Mouse (Mus musculus) ES-Bruce4 (cell line): Measurements from ENCODE around the gene Fgfr2. TPM values are rescaled to one million over a fixed set of nuclear protein-coding genes. Genes with fewer than 3 reads are reported as not detected.

Experiments
- H3K27ac ChIP-seq: 2 replicates; pipeline ENCODE4 v1.5.1; 2012; ENCODE audit warnings: low read length, inconsistent platforms; ENCODE audit not compliant: insufficient read depth
- H3K27me3 ChIP-seq: 2 replicates; pipeline ENCODE4 v1.6.1; 2012; ENCODE audit warnings: mild to moderate bottlenecking, low read length, inconsistent platforms; ENCODE audit not compliant: control insufficient read depth, poor library complexity, insufficient read depth, severe bottlenecking
- H3K36me3 ChIP-seq: 2 replicates; pipeline ENCODE4 v1.6.1; 2012; ENCODE audit warnings: inconsistent platforms, mild to moderate bottlenecking, low read length, moderate library complexity; ENCODE audit not compliant: control insufficient read depth, poor library complexity, insufficient read depth, severe bottlenecking
- H3K4me1 ChIP-seq: one replicate; pipeline ENCODE4 v1.8.1; 2011; ENCODE audit warnings: low read length; ENCODE audit not compliant: control insufficient read depth, insufficient read depth
- H3K4me3 ChIP-seq: 2 replicates; pipeline ENCODE4 v1.5.1; 2011; ENCODE audit warnings: low read depth, mild to moderate bottlenecking, low read length
- H3K9ac ChIP-seq: 2 replicates; pipeline ENCODE4 v1.6.1; 2012; ENCODE audit warnings: low read depth, mild to moderate bottlenecking, inconsistent platforms; ENCODE audit not compliant: poor library complexity, severe bottlenecking
- H3K9me3 ChIP-seq: replicated peaks from 2 replicates; pipeline ENCODE4 v1.6.1; 2012; ENCODE audit warnings: mild to moderate bottlenecking, low read length, inconsistent platforms; ENCODE audit not compliant: control insufficient read depth, poor library complexity, insufficient read depth, severe bottlenecking
- CTCF ChIP-seq: IDR thresholded peaks from one replicate; pipeline ENCODE4 v1.8.1; 2011; ENCODE audit warnings: low read depth, low read length
- EP300 ChIP-seq: IDR thresholded peaks from 2 replicates; pipeline ENCODE4 v1.6.1; 2011; ENCODE audit warnings: low read depth, low read length; ENCODE audit not compliant: insufficient read depth
- POLR2A ChIP-seq: IDR thresholded peaks from one replicate; pipeline ENCODE4 v1.8.1; 2011; ENCODE audit warnings: low read length; ENCODE audit not compliant: insufficient read depth
- polyA plus RNA-seq: library from polyadenylated mRNA; stranded (reverse); fragments of >200 nt; gene quantifications from 2 replicates; pipeline ENCODE4 v1.2.4, GENCODE M21; 2011; ENCODE audit warnings: low read depth; ENCODE audit not compliant: missing spikeins, insufficient read depth, insufficient read length

Fgfr2 gene
- polyA plus RNA-seq, 1 experiment, result 34.8 TPM

GRCm38 (mm10) chr7:130972767-130973166, 2150.4 kb downstream of the Fgfr2 start:
- H3K4me1 ChIP-seq, result no peaks in the 10 kb centered on the region
- H3K9ac ChIP-seq, result no peak overlapping the region
- H3K9me3 ChIP-seq, result no peaks in the 10 kb centered on the region
- no peak overlapping the region for H3K4me3 ChIP-seq
- no peak overlapping the region for H3K27ac ChIP-seq
- no peaks in the 10 kb centered on the region for H3K36me3 ChIP-seq
- no peaks in the 10 kb centered on the region for H3K27me3 ChIP-seq
- TF ChIP-seq EP300 (no peak), POLR2A (no peak), CTCF (no peak)

DNA sequence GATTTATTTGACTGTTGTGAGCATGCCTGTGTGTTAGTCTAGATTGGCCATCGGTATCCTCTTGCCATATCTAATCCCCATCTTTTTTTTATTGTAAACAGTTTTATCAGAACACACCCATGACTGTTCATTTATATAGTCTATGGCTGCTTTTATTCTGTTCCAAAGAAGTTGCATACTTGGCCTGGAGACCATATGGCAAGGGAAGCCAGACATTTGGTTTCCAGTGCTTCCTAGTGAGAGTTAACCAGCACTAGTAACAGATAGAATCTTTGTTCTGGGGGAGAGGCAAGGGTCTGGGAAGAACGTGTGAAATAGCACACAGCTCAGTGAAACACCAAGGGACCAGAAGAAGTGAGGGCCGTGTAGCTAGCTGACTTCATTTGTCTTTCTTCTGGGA, 2153.6 kb downstream of the Fgfr2 start:
- H3K36me3 ChIP-seq, result no peaks in the 10 kb centered on the region
- H3K27me3 ChIP-seq, result no peaks in the 10 kb centered on the region
- TF ChIP-seq CTCF, result no peak
- TF ChIP-seq POLR2A, result no peak
- no peak for TF ChIP-seq EP300
- H3K9me3 ChIP-seq, result no peaks in the 10 kb centered on the region
- H3K4me1 ChIP-seq, result peaks cover 4% of the 10 kb centered on the region
- H3K9ac ChIP-seq, result no peak overlapping the region
- H3K27ac ChIP-seq, result no peak overlapping the region
- no peak overlapping the region for H3K4me3 ChIP-seq

DNA sequence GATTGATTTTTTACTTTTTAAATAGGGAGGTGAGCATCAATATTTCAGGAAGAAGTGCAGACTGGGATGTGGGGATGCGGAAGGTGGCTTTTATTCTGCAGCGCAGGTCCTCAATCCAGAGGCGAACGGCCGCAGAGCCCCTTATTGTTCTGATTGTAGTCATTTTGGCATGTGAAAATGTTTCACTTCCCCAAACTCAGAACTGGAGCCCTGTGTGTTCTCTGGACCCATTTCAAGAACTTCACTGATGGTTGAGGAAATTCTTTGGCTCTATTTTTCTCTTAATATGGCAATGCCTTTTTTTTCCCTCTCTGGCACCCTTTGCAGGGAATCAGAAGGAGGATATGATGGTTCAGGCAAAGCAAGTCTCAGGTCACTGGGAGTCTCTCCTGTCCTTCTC, 2154.1 kb downstream of the Fgfr2 start:
- no peak overlapping the region for H3K9ac ChIP-seq
- no peaks in the 10 kb centered on the region for H3K27me3 ChIP-seq
- H3K27ac ChIP-seq, result no peak overlapping the region
- H3K36me3 ChIP-seq, result no peaks in the 10 kb centered on the region
- no peak overlapping the region for H3K4me3 ChIP-seq
- peaks cover 4% of the 10 kb centered on the region for H3K4me1 ChIP-seq
- H3K9me3 ChIP-seq, result no peaks in the 10 kb centered on the region
- TF ChIP-seq POLR2A (no peak), CTCF (no peak), EP300 (no peak)

GRCm38 (mm10) chr7:130968537-130968936, 2154.6 kb downstream of the Fgfr2 start:
- H3K9me3 ChIP-seq, result no peaks in the 10 kb centered on the region
- H3K4me1 ChIP-seq, result peaks cover 4% of the 10 kb centered on the region
- H3K27me3 ChIP-seq, result no peaks in the 10 kb centered on the region
- no peak overlapping the region for H3K27ac ChIP-seq
- no peak overlapping the region for H3K4me3 ChIP-seq
- H3K36me3 ChIP-seq, result no peaks in the 10 kb centered on the region
- H3K9ac ChIP-seq, result no peak overlapping the region
- TF ChIP-seq EP300, result no peak
- TF ChIP-seq CTCF, result no peak
- TF ChIP-seq POLR2A, result no peak

DNA sequence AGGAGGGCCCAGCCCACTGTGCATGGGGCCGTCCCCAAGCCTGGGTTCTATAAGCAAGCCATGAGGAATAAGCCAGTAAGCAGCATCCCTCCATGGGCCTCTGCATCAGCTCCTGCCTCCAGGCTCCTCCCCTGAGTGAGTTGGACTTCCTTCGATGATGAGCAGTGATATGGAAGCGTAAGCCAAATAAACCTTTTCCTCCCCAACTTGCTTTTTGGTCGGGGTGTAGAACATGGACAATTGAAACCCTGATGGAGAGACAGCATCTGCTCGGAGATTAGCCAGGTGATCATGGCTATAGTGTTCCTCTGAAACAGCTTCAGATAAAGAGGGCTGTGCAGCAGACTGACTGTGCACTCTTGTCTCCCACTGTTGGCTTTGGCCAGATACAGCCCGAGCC, 2155.2 kb downstream of the Fgfr2 start:
- H3K4me3 ChIP-seq, result no peak overlapping the region
- no peaks in the 10 kb centered on the region for H3K9me3 ChIP-seq
- no peak overlapping the region for H3K9ac ChIP-seq
- no peaks in the 10 kb centered on the region for H3K36me3 ChIP-seq
- no peak overlapping the region for H3K27ac ChIP-seq
- H3K27me3 ChIP-seq, result no peaks in the 10 kb centered on the region
- peaks cover 4% of the 10 kb centered on the region for H3K4me1 ChIP-seq
- TF ChIP-seq POLR2A, result no peak
- TF ChIP-seq CTCF, result no peak
- no peak for TF ChIP-seq EP300

DNA sequence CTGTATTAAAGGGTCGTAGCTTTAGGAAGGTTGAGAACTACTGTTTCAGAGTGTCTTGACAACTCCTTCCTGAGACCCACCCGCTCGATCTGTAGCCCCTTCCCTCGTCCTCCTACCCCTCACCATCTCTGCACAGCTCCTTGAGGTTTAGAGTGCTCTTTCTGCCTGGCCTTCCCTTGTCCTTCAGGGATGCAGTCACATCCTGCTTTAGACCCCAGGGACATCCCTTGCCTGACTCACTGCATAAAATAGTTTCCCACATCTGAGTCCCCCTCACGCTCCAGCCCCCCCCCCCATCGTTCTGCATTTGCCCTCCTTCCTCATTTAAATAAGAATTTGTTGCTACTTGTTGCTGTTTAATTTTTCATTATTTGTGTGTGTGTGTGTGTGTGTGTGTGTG, 2156.3 kb downstream of the Fgfr2 start:
- TF ChIP-seq POLR2A (no peak), EP300 (no peak), CTCF (no peak)
- H3K4me1 ChIP-seq, result peaks cover 4% of the 10 kb centered on the region
- H3K27ac ChIP-seq, result no peak overlapping the region
- H3K4me3 ChIP-seq, result no peak overlapping the region
- H3K27me3 ChIP-seq, result no peaks in the 10 kb centered on the region
- H3K9me3 ChIP-seq, result no peaks in the 10 kb centered on the region
- H3K9ac ChIP-seq, result no peak overlapping the region
- H3K36me3 ChIP-seq, result no peaks in the 10 kb centered on the region; the same call in 1 of the 2 replicates
